Mouse (Mus musculus): ENCODE results near the gene BC049715. TPM values are rescaled to one million over a fixed set of nuclear protein-coding genes. Genes with fewer than 3 reads are reported as not detected.
"Not testable (repeated sequence)": the region's sequence is repeated elsewhere in the genome, so short reads cannot be mapped to it uniquely, and the experiment has no call there.

The BC049715 gene
- total RNA-seq (2021) = 1 to 10 TPM; 4.9 to 5.0 TPM

- intact Hi-C loops (cut with DNase I) = no loop called here
- DNase-seq (ENCODE audit: extremely low spot score in 1 of 2, low spot score in 2 of 2) = no peak
These were observed at the start of gene BC049715 for GRCm38 (mm10) chr6:136827516-136827880. TSS of gene BC049715 (plus strand) at chr6:136827626.

DNA sequence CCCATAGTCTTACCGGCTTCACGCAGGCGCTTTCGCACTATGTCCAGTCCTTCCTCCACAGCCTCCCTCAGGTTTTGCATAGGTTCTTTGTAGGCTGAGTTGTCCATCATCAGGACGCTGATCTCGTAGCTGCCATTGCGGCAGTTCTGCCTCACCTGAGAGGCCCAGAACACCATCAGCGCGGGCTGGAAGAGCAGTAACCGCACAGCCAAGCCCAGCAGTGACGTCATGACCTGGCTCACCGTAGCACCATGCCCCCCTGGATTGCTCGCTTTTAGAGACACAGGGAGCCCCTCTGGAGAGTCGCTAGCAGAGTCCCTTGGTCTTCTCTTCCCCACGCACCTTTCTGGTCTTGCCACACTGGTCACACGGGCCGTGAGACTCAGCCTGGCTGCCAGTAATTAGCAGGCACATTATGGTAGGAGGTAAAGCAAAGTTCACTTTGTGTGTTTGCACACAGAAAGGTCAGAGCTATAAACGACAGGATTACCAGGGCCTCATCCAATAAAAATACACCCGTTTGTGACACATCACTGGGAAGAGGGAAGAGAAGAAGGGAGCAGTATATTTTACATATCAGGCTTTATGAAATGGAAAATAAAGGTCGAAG is 45.9 kb upstream of the BC049715 start, which contains the start of gene Gucy2c:
Gene Gucy2c, minus strand, starts transcription at position 389 of the 610 bp plus-strand sequence.
- intact Hi-C loops (cut with DNase I) = no loop called here
- DNase-seq (ENCODE audit: extremely low spot score in 1 of 2, low spot score in 2 of 2) = no peak

- intact Hi-C loops (cut with DNase I) = no loop called here
- no peak for DNase-seq (ENCODE audit: extremely low spot score in 1 of 2, low spot score in 2 of 2)
These were observed 45.3 kb upstream of the BC049715 start for GRCm38 (mm10) chr6:136782146-136782545.

DNA sequence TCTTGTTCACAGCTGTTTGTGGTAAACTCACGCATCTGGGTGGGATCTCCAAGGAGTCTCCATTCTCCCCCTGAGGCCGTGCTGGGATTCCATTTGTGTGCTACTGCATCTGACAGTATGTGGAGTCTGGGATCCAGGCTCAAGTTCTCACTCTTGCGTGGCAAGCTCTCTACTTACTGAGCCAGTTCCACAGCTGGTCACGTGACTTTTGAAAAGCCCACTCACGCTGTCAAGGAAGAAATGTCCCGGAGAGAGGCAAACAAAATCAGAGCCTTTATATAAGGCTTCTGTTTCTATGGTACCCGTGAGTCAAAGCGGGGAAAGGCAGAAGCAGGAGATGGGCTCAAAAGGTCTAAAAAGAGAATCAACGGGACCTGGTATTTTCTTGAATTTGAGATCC is 44.7 kb upstream of the BC049715 start:
- intact Hi-C loops (cut with DNase I) = no loop called here
- DNase-seq (ENCODE audit: extremely low spot score in 1 of 2, low spot score in 2 of 2) = peak in 1 of 2 experiments; percentile 40

GRCm38 (mm10) chr6:136789391-136789971 is 37.9 kb upstream of the BC049715 start:
- peak in 1 of 2 experiments; percentile 37 for DNase-seq (ENCODE audit: extremely low spot score in 1 of 2, low spot score in 2 of 2)
- intact Hi-C loops (cut with DNase I) = no loop called here

- no peak for DNase-seq (ENCODE audit: extremely low spot score in 1 of 2, low spot score in 2 of 2)
- intact Hi-C loops (cut with DNase I) = no loop called here
These were observed 34.3 kb upstream of the BC049715 start for GRCm38 (mm10) chr6:136792884-136793758.

DNA sequence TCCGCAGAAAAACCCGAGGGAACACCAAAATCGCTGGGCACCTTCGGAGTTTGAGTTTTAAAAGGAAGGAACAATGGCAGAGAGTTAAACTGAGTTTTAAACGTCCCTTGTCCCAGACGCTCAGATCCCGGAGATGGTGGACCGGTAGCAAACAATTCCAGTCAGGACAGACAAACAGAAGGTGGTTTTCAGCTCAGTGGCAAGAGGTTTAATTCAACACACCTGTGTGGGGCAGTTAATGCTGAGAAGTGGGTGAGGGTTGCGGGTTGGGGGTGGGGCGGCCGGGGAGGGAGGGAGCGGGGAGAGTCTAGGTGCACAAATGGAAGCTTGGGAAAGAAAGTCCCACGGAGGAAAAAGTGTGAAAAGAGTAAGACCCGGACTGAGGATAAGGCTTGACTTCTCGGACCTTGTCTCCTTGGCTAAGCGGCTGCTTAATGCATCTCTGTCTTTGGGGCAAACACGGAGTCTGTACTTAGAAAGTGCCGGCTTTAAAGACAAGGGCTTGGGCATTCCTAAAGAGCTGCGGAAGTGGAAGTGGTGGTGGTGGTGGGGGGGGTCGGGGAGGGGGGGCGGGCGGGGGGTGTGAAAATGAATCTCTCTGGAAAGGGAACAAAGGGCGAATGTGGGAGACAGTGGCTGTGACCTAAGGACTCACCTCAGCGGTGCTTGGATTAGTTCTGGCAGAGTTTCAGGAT is 33.4 kb upstream of the BC049715 start:
- no peak for DNase-seq (ENCODE audit: extremely low spot score in 1 of 2, low spot score in 2 of 2)
- intact Hi-C loops (cut with DNase I) = no loop called here

- DNase-seq (ENCODE audit: extremely low spot score in 1 of 2, low spot score in 2 of 2) = no peak
- intact Hi-C loops (cut with DNase I) = no loop called here
These were observed 32.3 kb upstream of the BC049715 start for GRCm38 (mm10) chr6:136795110-136795509.

GRCm38 (mm10) chr6:136795850-136796249 is 31.6 kb upstream of the BC049715 start:
- intact Hi-C loops (cut with DNase I) = no loop called here
- no peak for DNase-seq (ENCODE audit: extremely low spot score in 1 of 2, low spot score in 2 of 2)

DNA sequence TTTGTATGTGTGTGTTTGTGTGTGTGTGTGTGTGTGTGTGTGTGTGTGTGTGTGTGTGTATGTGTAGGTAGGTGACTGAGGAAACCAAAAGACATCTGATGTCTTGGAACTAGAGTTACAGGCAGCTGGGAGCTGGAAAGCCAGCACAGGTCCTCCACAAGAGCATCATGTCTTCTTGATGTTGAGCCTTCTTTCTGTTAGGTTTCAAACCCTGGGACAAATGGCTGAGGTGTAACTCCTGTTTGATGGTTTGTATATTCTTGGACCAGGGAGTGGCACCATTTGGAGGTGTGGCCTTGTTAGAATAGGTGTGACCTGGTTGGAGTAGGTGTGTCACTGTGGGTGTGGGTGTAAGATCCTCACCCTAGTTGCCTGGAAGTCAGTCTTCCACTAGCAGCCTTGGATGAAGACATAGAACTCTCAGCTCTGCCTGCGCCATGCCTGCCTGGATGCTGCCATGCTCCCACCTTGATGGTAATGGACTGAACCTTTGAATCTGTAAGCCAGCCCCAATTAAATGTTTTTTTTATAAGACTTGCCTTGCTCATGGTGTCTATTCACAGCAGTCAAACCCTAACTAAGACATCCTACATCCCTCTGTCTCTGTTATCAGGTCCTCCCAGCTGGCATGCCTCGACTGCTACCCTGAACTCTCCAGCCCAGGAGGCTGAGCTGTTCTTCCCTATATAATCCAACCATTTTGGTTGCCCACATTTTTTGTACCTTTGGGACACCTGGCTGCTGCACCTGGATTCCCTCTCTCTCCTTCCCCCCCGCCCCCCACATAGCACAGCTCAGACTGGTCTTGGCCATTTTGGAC is 29.3 kb upstream of the BC049715 start:
- intact Hi-C loops (cut with DNase I); DNase-seq (ENCODE audit: extremely low spot score in 1 of 2, low spot score in 2 of 2): not testable (repeated sequence)

GRCm38 (mm10) chr6:136800710-136801109 is 26.7 kb upstream of the BC049715 start:
- intact Hi-C loops (cut with DNase I) = no loop called here
- DNase-seq (ENCODE audit: extremely low spot score in 1 of 2, low spot score in 2 of 2) = no peak

- no peak for DNase-seq (ENCODE audit: extremely low spot score in 1 of 2, low spot score in 2 of 2)
- intact Hi-C loops (cut with DNase I) = no loop called here
These were observed 26.2 kb upstream of the BC049715 start for GRCm38 (mm10) chr6:136801274-136801673.

DNA sequence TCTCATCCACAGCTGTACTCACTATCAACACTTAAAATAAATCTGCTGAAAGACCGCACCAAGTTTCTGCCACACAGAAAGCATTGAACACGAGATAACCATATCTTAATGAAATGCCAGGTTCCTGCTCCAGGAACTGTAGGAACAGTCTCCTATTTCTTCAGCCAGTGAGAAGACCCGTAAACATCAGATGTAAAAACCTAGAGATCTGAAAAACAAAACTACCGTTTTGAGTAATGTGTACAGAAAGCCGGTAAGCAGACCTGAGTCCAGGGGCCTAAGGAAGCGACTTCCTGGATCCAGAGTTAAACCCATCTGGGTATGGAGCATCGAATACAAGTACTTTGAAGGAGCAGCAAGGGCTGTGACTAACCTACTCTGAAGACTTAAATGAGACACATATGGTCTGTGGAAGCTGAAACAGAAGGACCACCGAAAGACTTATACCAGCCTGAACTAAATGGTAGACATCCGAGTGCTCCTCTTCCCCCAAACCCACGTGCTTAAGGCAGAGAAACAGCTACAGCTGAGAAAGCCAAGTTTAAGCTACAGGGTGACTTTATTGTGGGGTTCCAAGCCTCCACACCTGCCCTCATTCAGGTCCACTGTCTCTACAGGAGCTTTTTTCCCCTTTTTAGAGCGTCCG is 24.2 kb upstream of the BC049715 start:
- intact Hi-C loops (cut with DNase I) = no loop called here
- DNase-seq (ENCODE audit: extremely low spot score in 1 of 2, low spot score in 2 of 2) = no peak

- DNase-seq (ENCODE audit: extremely low spot score in 1 of 2, low spot score in 2 of 2) = peak; percentile 93 to 98
- intact Hi-C loops (cut with DNase I) = no loop called here
These were observed 23.4 kb upstream of the BC049715 start, which contains the start of gene Hist4h4 for GRCm38 (mm10) chr6:136803739-136804633. TSS of gene Hist4h4 (minus strand) at chr6:136804415.

- DNase-seq (ENCODE audit: extremely low spot score in 1 of 2, low spot score in 2 of 2) = no peak
- intact Hi-C loops (cut with DNase I) = no loop called here
These were observed 22.6 kb upstream of the BC049715 start for GRCm38 (mm10) chr6:136804705-136805408.

DNA sequence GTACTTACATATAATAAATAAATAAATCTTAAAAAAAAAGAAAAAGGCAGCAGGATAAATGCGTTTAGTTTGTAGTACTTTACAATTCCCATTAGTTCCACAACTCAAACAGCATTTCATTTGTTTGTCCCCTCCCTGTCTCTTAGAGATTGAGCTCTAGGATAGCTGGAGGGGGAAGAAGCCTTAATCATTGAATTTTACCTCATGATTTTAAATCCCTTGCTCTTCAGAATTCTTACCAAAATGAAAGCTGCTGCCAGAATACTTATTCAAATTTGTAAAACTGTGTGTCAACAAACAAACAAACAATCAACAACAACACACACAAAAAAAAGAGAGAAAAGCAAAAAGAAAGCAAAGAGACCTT is 22.0 kb upstream of the BC049715 start:
- intact Hi-C loops (cut with DNase I) = no loop called here
- DNase-seq (ENCODE audit: extremely low spot score in 1 of 2, low spot score in 2 of 2) = no peak

DNA sequence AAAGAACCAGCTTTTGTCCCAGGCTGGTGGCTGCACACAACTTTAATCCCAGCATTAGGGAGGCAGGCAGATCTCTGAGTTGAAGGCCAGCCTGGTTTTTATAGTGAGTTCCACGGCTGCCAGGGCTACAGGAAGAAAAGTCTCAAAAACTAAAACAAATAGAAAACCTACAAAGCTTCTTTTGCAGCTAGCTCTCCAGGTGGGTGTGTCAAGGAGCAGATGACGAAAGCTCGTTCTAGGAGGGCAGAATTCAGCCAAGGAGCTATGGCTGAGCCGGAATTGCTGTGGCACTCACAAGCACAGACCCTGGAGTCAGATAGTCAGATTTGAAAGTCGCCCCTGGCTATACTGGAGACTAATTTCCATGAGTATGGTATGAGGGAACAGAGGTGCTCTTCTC is 20.6 kb upstream of the BC049715 start:
- intact Hi-C loops (cut with DNase I) = no loop called here

More for the DNA sequence above, 20.6 kb upstream of the BC049715 start:
- no peak for DNase-seq (ENCODE audit: extremely low spot score in 1 of 2, low spot score in 2 of 2)

Measured in left cerebral cortex, postnatal 10 days (tissue).